Mouse (Mus musculus) bone marrow macrophage, adult 2 months (primary cell): ENCODE measurements around the gene Mvp.

Source experiments
- CTCF ChIP-seq: IDR thresholded peaks from 2 replicates; pipeline ENCODE4 v1.5.1; 2012; ENCODE audit warnings: low read depth, mild to moderate bottlenecking, low read length, moderate library complexity
- POLR2A ChIP-seq: IDR thresholded peaks from 2 replicates; pipeline ENCODE4 v1.6.1; 2012; ENCODE audit warnings: mild to moderate bottlenecking, low read depth, low read length, borderline replicate concordance

DNA sequence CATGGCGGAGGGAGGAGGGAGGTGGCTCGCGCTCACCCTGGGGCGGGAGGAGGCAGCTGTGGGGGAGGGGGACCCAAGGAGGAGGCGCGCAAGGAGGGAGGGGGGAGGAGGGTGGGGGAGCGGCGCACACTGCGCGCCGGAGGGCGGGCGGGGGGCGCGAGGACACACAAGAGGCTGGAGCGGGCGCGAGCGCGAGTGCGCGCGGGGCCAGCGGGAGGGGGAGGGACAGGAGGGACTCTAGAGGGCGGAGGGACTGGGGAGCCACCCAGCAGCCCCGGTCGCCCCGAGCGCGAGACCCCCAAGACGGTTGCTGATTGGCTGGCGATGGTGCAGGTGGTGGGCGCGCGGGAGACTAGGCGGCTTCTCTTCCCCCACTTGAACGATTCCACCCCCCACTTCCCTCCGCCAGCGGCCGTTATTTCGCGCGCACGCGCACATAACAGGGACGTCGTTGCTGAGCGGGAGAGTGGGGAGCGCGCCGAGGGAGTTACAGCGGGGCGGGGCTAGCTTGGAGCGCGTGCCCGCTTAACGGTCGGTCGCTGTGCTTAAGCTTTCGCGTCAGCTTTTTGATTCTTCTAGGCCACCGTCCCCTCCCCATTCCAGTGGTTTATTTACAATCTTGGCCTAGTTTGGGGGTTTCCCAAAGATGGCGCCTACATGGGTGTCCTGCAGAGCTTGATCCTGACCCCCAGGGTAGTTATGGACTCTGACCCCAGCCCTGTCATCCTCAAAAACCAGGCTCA, 12.7 kb upstream of the Mvp start, which contains the start of gene Maz:
- no peak for TF ChIP-seq CTCF
- no peak; the same call in 1 of the 2 replicates for TF ChIP-seq POLR2A
